Mouse (Mus musculus) right cerebral cortex, adult 18-20 months (tissue): ENCODE results near the gene Sspn.

Source experiments
- DNase-seq: peaks from one replicate; pipeline ENCODE4 v3.0.0; 2022; ENCODE audit warnings: mixed read lengths

Gene Sspn

DNA sequence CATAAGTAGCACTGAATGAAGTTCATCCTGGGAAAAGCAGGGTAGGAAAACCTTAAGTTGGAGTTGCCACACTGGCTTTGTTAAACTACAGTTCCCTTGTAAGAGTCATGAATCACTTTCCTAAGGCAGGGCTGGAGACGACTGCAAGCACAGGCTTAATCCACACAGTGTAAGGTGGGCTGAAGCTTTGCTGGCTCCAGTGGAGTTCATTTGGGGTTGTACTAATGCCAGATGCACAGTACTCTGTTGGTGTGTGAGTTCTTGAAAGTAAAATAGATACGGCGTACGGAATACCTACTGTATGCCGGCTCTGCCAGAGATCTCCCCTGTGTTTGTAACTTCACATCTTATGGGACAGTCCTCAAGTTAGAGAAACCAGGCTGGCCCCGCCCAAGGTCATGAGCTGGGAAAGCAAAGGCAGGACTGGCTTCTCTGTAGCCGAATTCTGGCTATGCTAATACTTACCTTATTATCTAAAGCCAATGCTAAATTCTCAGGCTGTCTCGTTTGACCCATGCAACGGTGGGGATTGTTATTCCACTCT, 3.3 kb downstream of the Sspn start:
- DNase-seq: no peak

- DNase-seq: no peak
Measured at GRCm38 (mm10) chr6:145935912-145936311, 4.5 kb downstream of the Sspn start.

DNA sequence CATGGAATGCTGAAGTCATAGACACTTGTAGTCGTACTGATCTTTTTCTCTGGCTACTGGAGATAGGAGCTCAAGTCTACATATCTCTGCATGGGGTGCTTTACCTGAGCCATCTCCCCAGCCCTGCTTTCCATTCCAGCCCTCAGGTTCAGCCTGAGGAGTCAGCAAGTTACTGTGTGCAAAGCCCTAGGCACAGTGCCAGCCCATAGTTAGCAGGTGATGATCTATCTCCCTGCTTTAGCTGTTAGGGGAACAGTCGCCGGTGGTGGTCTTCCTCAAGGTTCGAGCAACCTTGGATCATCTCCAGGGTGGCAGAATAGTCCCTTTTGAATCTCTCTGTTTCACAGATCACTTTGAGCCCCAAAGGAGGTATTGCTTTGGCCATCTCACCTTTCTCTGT, 5.1 kb downstream of the Sspn start:
- no peak for DNase-seq

- DNase-seq: no peak
Measured at GRCm38 (mm10) chr6:145940852-145941251, 9.4 kb downstream of the Sspn start.

GRCm38 (mm10) chr6:145942263-145942966, 11.0 kb downstream of the Sspn start:
- DNase-seq: no peak

DNA sequence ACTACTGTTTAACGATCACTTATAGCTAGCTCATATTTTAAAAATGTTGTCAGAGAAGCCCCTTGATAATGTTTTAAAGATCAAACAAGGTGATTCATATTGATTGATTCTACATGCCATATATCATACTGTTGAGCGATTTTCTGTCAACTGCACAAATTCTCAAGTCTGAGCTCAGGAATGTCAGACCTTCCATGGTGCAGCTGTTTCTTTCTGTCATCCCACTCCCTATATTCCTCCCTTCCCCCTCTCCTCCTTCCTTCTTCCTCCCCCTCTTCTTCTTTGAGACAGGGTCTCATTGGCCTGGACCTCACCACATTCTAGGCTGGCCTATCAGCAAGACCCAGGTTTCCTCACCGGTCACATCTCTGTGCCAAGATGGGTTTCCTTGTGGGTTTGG, 12.0 kb downstream of the Sspn start:
- no peak for DNase-seq

DNA sequence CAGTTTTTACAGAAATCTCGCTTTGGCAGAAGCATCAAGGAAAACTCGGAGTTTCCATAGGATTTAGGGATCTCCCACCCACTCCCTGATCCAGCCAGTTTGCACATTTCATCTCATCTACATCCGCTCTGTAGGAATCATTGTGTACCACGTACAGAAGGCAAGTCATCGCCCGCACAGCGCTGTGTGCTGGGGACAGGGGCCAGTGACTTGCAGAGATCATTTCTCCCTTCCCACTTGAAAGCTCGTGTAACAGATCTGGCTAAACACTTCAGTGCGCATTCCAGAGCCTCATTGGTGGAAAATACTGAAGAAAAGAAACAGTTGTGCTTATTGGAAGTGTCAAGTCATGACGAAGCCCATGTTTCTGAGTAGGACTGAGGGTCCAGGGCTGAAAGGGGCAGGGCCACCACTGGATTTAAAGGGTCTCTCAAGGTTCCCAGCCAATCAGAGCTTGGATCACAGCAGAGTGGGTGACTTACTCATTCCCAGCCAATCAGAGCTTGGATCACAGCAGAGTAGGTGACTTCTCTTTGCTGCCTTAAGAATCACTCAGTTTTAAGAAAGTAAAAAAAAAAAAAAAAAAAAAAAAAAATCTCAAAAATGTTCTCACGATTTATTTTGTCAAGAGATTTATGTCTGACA, 14.4 kb downstream of the Sspn start:
- no peak for DNase-seq

DNA sequence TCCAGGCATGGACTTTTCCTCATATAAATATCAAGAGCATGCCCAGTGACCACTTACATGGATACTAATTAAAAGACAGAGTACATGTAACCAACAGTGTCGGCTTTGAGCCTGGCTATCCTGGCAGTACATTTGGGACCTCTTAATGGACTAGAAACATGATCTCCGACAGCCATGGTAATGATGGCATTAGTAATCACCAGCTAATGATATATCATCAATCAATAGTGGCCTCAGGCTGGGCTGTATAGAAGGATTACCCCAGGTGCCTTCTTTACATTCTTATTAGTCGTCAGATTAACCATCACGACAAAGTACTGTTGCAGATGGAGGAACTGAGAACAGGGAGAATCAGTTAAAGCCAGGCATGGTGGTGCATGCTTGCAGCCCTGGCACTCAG, 17.6 kb downstream of the Sspn start:
- DNase-seq: no peak

GRCm38 (mm10) chr6:145950626-145951025, 19.2 kb downstream of the Sspn start:
- no peak for DNase-seq

- no peak for DNase-seq
Measured at GRCm38 (mm10) chr6:145952594-145952993, 21.2 kb downstream of the Sspn start.

- peak; percentile 8 for DNase-seq
Measured at GRCm38 (mm10) chr6:145953121-145953896, 21.9 kb downstream of the Sspn start.

- DNase-seq: no peak
Measured at GRCm38 (mm10) chr6:145957427-145957965, 26.1 kb downstream of the Sspn start.

DNA sequence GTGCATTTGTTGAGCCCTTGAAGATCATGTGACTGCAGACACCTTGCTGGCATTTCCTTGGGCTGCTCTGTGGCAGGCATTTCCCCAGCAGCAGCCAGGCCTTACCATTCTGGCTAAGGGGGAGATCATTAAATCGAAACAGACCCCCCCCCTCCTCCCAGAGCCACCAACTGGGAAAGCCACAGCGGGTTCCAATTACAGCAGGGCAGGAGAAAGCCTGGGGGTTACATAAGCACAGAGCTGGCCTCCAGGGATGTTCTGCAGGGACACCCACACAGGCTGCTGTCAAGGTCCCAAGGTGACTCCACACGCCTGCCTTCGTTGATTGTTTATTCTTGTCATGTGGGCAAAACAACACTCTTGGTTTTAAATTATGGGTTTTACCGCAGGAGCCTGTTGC, 26.6 kb downstream of the Sspn start:
- no peak for DNase-seq

DNA sequence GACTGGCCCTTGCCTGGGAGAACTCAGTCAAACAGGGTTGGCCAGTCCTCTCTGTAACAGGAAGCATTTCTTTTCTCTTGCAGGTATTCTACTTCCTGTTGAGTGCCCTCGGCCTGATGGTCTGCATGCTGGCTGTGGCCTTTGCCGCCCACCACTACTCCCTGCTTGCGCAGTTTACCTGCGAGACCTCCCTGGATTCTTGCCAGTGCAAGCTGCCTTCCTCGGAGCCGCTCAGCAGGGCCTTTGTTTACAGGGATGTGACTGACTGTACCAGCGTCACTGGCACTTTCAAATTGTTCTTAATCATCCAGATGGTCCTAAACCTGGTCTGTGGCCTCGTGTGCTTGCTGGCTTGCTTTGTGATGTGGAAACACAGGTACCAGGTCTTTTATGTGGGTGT, 29.6 kb downstream of the Sspn start:
- no peak for DNase-seq

- DNase-seq: peak; percentile 30
Measured at GRCm38 (mm10) chr6:145963966-145964365, 32.5 kb downstream of the Sspn start.

- DNase-seq: no peak
Measured at GRCm38 (mm10) chr6:145967693-145968092, 36.3 kb downstream of the Sspn start.

DNA sequence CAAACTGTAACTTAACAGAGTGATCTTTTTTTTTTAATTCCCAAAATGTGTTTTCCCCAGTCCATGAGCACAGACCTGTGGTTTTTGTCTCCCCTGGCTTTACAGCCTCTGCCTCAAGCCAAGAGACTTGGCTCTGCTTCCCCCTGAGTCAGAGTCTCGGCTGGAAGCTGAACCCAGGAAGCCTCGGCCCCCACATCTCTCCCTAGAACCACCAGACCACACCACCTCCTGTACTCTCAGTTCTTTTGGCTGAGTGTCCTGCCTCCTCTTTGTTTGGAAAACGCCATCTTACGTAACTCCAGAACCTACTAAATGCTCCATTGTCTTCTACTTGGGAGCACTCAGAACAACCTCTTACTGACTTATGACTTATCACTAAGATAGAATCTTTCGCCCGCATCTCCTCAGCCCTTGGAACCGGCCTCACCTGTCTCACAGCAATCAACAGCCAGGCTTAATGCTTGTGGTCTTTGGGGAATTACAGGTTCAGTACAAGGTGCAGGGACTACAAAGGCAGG, 36.9 kb downstream of the Sspn start:
- peak; percentile 44 for DNase-seq

- DNase-seq: no peak
Measured at GRCm38 (mm10) chr6:145968821-145969220, 37.4 kb downstream of the Sspn start.

DNA sequence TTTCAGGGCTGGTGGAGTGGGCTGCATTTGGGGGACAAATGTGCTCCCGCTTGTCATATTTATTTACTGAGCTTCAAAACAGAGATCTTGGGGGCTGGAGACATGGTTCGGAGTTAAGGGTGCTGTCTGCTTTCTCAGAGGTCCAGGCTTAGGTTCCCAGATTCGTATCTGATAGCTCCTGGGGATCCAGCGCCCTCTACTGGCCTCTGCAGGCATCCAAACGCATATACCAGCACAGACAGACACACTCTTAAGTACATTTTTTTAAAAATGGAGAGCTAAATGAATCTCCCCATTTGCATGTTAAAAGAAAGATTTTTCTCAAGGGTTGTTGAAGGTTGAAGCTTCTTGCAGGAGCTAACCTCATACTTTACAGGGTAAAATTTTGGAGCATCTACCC, 38.1 kb downstream of the Sspn start:
- no peak for DNase-seq

GRCm38 (mm10) chr6:145972107-145972506, 40.7 kb downstream of the Sspn start:
- DNase-seq: no peak

DNA sequence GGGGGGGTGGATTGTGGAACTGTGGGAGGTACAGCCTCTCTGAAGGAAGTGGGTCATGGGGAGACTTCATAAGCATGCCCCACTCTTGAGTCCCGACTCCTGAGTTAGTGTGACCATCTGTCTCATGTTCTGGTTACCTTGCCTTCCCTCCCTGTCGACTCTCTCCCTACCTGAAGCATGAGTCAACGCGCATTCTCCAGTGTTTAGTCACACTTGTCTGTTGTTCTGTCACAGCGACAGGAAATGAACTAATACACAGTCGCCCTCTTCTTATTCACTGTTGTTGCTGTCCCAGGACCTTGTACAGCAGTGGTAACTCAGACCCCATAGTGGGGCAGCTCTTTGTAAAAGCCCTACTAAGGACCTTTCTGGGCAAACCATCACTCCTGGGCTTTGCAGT, 41.4 kb downstream of the Sspn start:
- DNase-seq: no peak

- DNase-seq: no peak
Measured at GRCm38 (mm10) chr6:145973356-145973755, 41.9 kb downstream of the Sspn start.

DNA sequence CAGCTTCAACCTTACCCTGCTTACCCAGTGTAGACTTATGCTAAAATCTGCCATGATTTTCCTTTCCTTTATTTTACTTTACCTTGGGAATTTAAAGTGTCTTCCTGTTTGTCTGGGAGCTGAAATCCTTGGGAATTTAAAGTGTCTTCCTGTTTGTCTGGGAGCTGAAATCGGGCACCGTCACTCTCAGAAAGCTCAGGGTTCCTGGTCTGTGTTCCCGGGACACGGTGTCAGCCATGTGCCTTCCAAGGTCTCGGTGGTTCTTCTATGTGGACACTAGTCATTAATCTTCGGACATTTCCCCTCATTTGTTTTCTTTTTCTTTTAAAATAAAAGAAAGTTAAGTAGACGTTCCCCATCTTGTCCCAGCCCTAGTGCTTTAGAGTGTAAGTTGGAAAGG, 43.3 kb downstream of the Sspn start:
- DNase-seq: no peak
